Mouse (Mus musculus): ENCODE results near the gene Syt1. TPM values are rescaled to one million over a fixed set of nuclear protein-coding genes. Genes with fewer than 3 reads are reported as not detected.

Syt1 gene
- total and polyA plus RNA-seq, 3 experiments, result 0.01 to 0.11 TPM; not detected in 1

DNA sequence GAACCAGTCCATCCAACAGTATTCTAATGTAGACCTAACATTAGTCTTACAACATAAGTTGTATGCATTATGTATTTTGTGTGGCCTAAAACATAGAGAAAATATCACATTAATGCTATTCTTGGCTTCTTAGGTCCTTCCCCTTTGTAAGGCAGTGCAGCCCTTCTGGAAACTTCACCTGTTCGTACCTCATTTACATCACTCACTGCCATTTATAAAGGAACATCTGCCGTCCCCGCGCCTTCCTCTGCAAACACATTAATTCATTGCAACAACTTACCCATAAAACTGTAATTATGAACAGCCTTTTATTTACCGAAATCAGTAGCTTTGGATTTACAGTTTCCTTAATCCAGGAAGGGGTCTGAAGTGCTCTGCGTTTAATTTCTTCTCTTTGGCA, 195.4 kb downstream of the Syt1 start:
- no peak for ATAC-seq (ENCODE audit: extremely low read depth, insufficient number of reproducible peaks, low FRiP score, poor library complexity, severe bottlenecking)
- TF ChIP-seq GATA1 (IDR thresholded peaks at IDR 0.05; ENCODE audit: borderline replicate concordance, low read length), result no peak
- no peak for TF ChIP-seq POLR2AphosphoS5 (IDR thresholded peaks at IDR 0.05; ENCODE audit: insufficient replicate concordance, low read depth, low read length)
- no peak for TF ChIP-seq CTCF (IDR thresholded peaks at IDR 0.05; ENCODE audit: low read depth, low read length)
- no peak for TF ChIP-seq TAL1 (conservative IDR thresholded peaks at IDR 0.05; ENCODE audit: low read depth, low read length)
- no peak for TF ChIP-seq GATA2 (IDR thresholded peaks at IDR 0.05; ENCODE audit: borderline replicate concordance, low read depth, low read length)
- H3K27me3 ChIP-seq (ENCODE audit: insufficient read depth, low read length), result no peaks in the 10 kb centered on the region
- H3K4me3 ChIP-seq (ENCODE audit: low read depth, low read length), result no peak overlapping the region
- H3K9me3 ChIP-seq (replicated peaks), result no peaks in the 10 kb centered on the region
- H3K36me3 ChIP-seq (replicated peaks), result no peaks in the 10 kb centered on the region
- DNase-seq (ENCODE audit: low spot score), result no peak
- H3K4me1 ChIP-seq (ENCODE audit: insufficient read depth, low read depth, low read length), result no peaks in the 10 kb centered on the region

DNA sequence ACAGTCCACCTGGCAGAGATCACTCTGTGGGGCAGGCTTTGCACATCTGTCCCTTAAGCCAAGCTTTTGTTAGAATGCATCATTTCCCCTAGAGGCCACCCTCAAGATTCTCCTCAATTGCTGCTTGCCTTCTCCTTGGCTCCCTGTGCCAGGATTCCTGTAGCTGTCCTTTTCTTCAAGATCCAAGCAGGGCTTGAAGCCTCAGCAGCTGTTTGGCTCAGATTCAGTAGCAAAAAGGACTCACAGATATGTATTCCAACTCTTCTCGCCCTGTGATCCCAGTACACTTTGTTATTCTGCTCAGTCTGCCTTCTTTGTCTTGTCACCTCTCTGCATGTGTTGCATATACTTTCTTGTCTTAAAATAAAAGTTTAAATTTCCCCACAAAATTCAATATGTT, 206.4 kb downstream of the Syt1 start:
- Histone ChIP-seq H3K27me3 (ENCODE audit: insufficient read depth, low read length) (no peaks in the 10 kb centered on the region), H3K36me3 (replicated peaks) (no peaks in the 10 kb centered on the region), H3K4me3 (ENCODE audit: low read depth, low read length) (no peak overlapping the region), H3K4me1 (ENCODE audit: insufficient read depth, low read depth, low read length) (no peaks in the 10 kb centered on the region), H3K9me3 (replicated peaks) (no peaks in the 10 kb centered on the region)
- TF ChIP-seq GATA2 (IDR thresholded peaks at IDR 0.05; ENCODE audit: borderline replicate concordance, low read depth, low read length) (no peak), POLR2AphosphoS5 (IDR thresholded peaks at IDR 0.05; ENCODE audit: insufficient replicate concordance, low read depth, low read length) (no peak)
- DNase-seq (ENCODE audit: low spot score), result no peak
- ATAC-seq (ENCODE audit: extremely low read depth, insufficient number of reproducible peaks, low FRiP score, poor library complexity, severe bottlenecking), result no peak

GRCm38 (mm10) chr10:108800776-108801175, 210.0 kb downstream of the Syt1 start:
- no peak overlapping the region for H3K4me3 ChIP-seq (ENCODE audit: low read depth, low read length)
- H3K27me3 ChIP-seq (ENCODE audit: insufficient read depth, low read length), result no peaks in the 10 kb centered on the region
- DNase-seq (ENCODE audit: low spot score) (no peak), ATAC-seq (ENCODE audit: extremely low read depth, insufficient number of reproducible peaks, low FRiP score, poor library complexity, severe bottlenecking) (no peak)
- H3K4me1 ChIP-seq (ENCODE audit: insufficient read depth, low read depth, low read length), result no peaks in the 10 kb centered on the region
- TF ChIP-seq GATA1 (IDR thresholded peaks at IDR 0.05; ENCODE audit: borderline replicate concordance, low read length) (no peak), GATA2 (IDR thresholded peaks at IDR 0.05; ENCODE audit: borderline replicate concordance, low read depth, low read length) (no peak), TAL1 (conservative IDR thresholded peaks at IDR 0.05; ENCODE audit: low read depth, low read length) (no peak), POLR2AphosphoS5 (IDR thresholded peaks at IDR 0.05; ENCODE audit: insufficient replicate concordance, low read depth, low read length) (no peak), CTCF (IDR thresholded peaks at IDR 0.05; ENCODE audit: low read depth, low read length) (no peak)
- H3K9me3 ChIP-seq (replicated peaks), result no peaks in the 10 kb centered on the region
- no peaks in the 10 kb centered on the region for H3K36me3 ChIP-seq (replicated peaks)

DNA sequence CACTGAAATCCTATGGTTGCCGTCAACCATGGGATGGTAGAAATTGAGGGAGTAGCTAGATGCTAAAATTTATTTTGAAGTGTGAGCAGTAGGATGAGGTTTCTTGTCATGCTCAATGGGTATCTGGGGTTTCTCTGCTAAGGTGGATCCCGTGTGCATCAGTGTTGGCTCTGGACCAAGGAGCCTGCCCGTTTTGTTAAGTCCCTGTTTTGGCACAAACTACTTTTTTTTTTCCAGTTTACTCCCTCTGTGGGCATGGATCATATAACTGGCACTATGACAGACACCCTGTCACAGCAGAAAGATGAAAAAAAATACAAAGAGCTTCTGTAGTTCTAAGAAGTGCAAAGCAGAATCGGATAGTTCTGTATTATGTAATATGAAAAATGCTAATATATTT, 212.0 kb downstream of the Syt1 start:
- no peak overlapping the region for H3K4me3 ChIP-seq (ENCODE audit: low read depth, low read length)
- H3K9me3 ChIP-seq (replicated peaks), result no peaks in the 10 kb centered on the region
- H3K27me3 ChIP-seq (ENCODE audit: insufficient read depth, low read length), result no peaks in the 10 kb centered on the region
- DNase-seq (ENCODE audit: low spot score) (no peak), ATAC-seq (ENCODE audit: extremely low read depth, insufficient number of reproducible peaks, low FRiP score, poor library complexity, severe bottlenecking) (no peak)
- no peaks in the 10 kb centered on the region for H3K36me3 ChIP-seq (replicated peaks)
- TF ChIP-seq GATA2 (IDR thresholded peaks at IDR 0.05; ENCODE audit: borderline replicate concordance, low read depth, low read length) (no peak), GATA1 (IDR thresholded peaks at IDR 0.05; ENCODE audit: borderline replicate concordance, low read length) (no peak), CTCF (IDR thresholded peaks at IDR 0.05; ENCODE audit: low read depth, low read length) (no peak), TAL1 (conservative IDR thresholded peaks at IDR 0.05; ENCODE audit: low read depth, low read length) (no peak), POLR2AphosphoS5 (IDR thresholded peaks at IDR 0.05; ENCODE audit: insufficient replicate concordance, low read depth, low read length) (no peak)
- no peaks in the 10 kb centered on the region for H3K4me1 ChIP-seq (ENCODE audit: insufficient read depth, low read depth, low read length)

GRCm38 (mm10) chr10:108782817-108783216, 228.0 kb downstream of the Syt1 start:
- ATAC-seq (ENCODE audit: extremely low read depth, insufficient number of reproducible peaks, low FRiP score, poor library complexity, severe bottlenecking) (no peak), DNase-seq (ENCODE audit: low spot score) (no peak)
- Histone ChIP-seq H3K4me1 (ENCODE audit: insufficient read depth, low read depth, low read length) (no peaks in the 10 kb centered on the region), H3K27me3 (ENCODE audit: insufficient read depth, low read length) (no peaks in the 10 kb centered on the region), H3K9me3 (replicated peaks) (no peaks in the 10 kb centered on the region), H3K4me3 (ENCODE audit: low read depth, low read length) (no peak overlapping the region), H3K36me3 (replicated peaks) (no peaks in the 10 kb centered on the region)
- no peak for TF ChIP-seq GATA2 (IDR thresholded peaks at IDR 0.05; ENCODE audit: borderline replicate concordance, low read depth, low read length)
- TF ChIP-seq TAL1 (conservative IDR thresholded peaks at IDR 0.05; ENCODE audit: low read depth, low read length), result no peak
- no peak for TF ChIP-seq POLR2AphosphoS5 (IDR thresholded peaks at IDR 0.05; ENCODE audit: insufficient replicate concordance, low read depth, low read length)
- no peak for TF ChIP-seq CTCF (IDR thresholded peaks at IDR 0.05; ENCODE audit: low read depth, low read length)
- TF ChIP-seq GATA1 (IDR thresholded peaks at IDR 0.05; ENCODE audit: borderline replicate concordance, low read length), result no peak

DNA sequence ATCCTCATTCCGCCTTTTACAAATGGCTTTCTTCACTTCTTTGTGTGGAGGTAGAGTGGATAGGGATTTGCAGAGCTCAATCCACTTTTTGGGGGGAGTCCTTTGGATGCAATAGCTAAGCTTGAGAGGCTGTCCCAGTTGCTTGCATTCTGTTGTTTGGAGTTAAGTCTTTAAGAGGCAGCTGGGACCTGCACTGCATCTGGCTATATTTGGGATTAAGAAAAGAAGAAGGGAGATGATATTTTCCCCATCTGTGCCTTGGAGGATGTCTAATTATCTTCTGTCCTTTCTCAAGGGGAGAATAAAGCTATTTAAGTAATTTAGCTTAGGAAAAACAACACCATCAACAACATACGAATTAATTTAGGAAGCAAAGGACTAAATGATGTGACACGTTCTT, 230.2 kb downstream of the Syt1 start:
- ATAC-seq (ENCODE audit: extremely low read depth, insufficient number of reproducible peaks, low FRiP score, poor library complexity, severe bottlenecking), result no peak
- DNase-seq (ENCODE audit: low spot score), result no peak
- Histone ChIP-seq H3K27me3 (ENCODE audit: insufficient read depth, low read length) (no peaks in the 10 kb centered on the region), H3K4me1 (ENCODE audit: insufficient read depth, low read depth, low read length) (no peaks in the 10 kb centered on the region), H3K4me3 (ENCODE audit: low read depth, low read length) (no peak overlapping the region), H3K36me3 (replicated peaks) (no peaks in the 10 kb centered on the region), H3K9me3 (replicated peaks) (no peaks in the 10 kb centered on the region)
- no peak for TF ChIP-seq GATA1 (IDR thresholded peaks at IDR 0.05; ENCODE audit: borderline replicate concordance, low read length)
- no peak for TF ChIP-seq POLR2AphosphoS5 (IDR thresholded peaks at IDR 0.05; ENCODE audit: insufficient replicate concordance, low read depth, low read length)
- no peak for TF ChIP-seq TAL1 (conservative IDR thresholded peaks at IDR 0.05; ENCODE audit: low read depth, low read length)
- TF ChIP-seq GATA2 (IDR thresholded peaks at IDR 0.05; ENCODE audit: borderline replicate concordance, low read depth, low read length), result no peak
- TF ChIP-seq CTCF (IDR thresholded peaks at IDR 0.05; ENCODE audit: low read depth, low read length), result no peak

DNA sequence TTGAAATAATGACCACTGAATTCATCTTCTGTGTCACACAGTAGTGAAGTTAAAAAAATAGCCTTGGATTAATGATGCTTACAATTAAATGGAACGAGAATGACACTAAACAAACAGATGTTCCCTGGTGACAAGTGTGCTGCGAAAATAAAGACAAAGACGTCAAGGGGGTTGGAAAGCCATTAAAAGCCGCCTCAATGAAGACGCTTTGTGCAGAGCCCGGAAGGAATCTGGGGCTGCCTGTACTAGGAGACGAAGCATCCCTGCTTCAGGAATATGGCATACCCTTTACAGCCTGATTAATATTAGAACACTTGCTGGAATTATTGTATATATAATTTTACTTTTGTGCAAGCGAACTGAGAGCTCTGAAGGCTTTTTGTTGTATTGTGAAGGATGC, 234.0 kb downstream of the Syt1 start:
- ATAC-seq (ENCODE audit: extremely low read depth, insufficient number of reproducible peaks, low FRiP score, poor library complexity, severe bottlenecking), result no peak
- Histone ChIP-seq H3K4me1 (ENCODE audit: insufficient read depth, low read depth, low read length) (no peaks in the 10 kb centered on the region), H3K36me3 (replicated peaks) (no peaks in the 10 kb centered on the region), H3K9me3 (replicated peaks) (no peaks in the 10 kb centered on the region), H3K4me3 (ENCODE audit: low read depth, low read length) (no peak overlapping the region), H3K27me3 (ENCODE audit: insufficient read depth, low read length) (no peaks in the 10 kb centered on the region)
- DNase-seq (ENCODE audit: low spot score), result no peak
- TF ChIP-seq GATA1 (IDR thresholded peaks at IDR 0.05; ENCODE audit: borderline replicate concordance, low read length), result no peak
- TF ChIP-seq CTCF (IDR thresholded peaks at IDR 0.05; ENCODE audit: low read depth, low read length), result no peak
- no peak for TF ChIP-seq TAL1 (conservative IDR thresholded peaks at IDR 0.05; ENCODE audit: low read depth, low read length)
- no peak for TF ChIP-seq GATA2 (IDR thresholded peaks at IDR 0.05; ENCODE audit: borderline replicate concordance, low read depth, low read length)
- no peak for TF ChIP-seq POLR2AphosphoS5 (IDR thresholded peaks at IDR 0.05; ENCODE audit: insufficient replicate concordance, low read depth, low read length)

Data from G1E (cell line).